ENCODE assay signal across 15 mouse cellular contexts in the genomic region with DNA sequence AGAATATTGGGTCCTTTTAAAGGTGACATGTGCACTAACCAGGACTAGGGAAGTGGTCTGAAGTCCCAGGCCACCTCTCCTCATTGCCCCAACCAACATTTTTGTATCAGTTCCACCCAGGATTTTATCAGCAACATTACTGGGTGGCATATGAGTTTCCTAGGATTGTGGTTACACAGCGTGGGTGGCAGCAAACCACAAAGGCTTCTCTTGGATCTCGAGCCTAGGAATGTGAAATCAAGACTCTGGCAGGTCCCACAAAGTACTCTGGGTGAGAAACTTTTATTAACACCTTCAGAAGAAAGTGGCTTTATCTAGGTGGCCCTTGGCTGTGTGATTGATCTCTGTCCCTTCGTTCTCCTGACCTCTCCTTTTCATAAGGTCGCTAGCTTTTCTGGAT. TPM values are rescaled to one million over a fixed set of nuclear protein-coding genes. Genes with fewer than 3 reads are reported as not detected.
DNase-seq lines count a peak whose midpoint lies in the region; ATAC-seq and TF ChIP-seq lines count a peak whose summit lies in the region.
"Had no signal": no experiment of that assay in that cellular context is flagged by ENCODE, and none has a peak within 500 bp of the region (broad histone marks: within the 10 kb centered on the region; RNA-seq: fewer than 3 reads in every experiment).

No protein-coding gene starts in this region.

- ATAC-seq in kidney, embryonic 15.5 days (replicated peaks; ENCODE audit: low FRiP score), result no peak
- peak; percentile 36 for ATAC-seq in Patski
- ATAC-seq in limb, embryonic 13.5 days (ENCODE audit: low FRiP score, low read depth), result no peak
- ATAC-seq: midbrain, embryonic 15.5 days had no signal

- no peak for TF ChIP-seq CTCF in Patski (IDR thresholded peaks at IDR 0.05)

- intact Hi-C loops in gastrocnemius, postnatal 36 days (cut with DNase I), result no loop called here

- no peaks in the 10 kb centered on the region for H3K36me3 ChIP-seq in kidney, embryonic 15.5 days
- H3K36me3 ChIP-seq in limb, embryonic 13.5 days, result no peaks in the 10 kb centered on the region
- H3K36me3 ChIP-seq: forebrain, embryonic 12.5 days; midbrain, embryonic 15.5 days had no signal

- H3K4me3 ChIP-seq in kidney, embryonic 15.5 days (replicated peaks), result no peak overlapping the region
- no peak overlapping the region for H3K4me3 ChIP-seq in limb, embryonic 13.5 days
- H3K4me3 ChIP-seq: forebrain, embryonic 12.5 days; heart, adult 2 months; midbrain, embryonic 15.5 days had no signal

- CTCF ChIA-PET in Patski (lab: Charles Lee), result interaction anchor here (1.2 kb wide), 1 partner anchor 13 kb away, joined by 5 read pairs; no protein-coding TSS in a partner anchor

- no peaks in the 10 kb centered on the region for H3K9me3 ChIP-seq in kidney, embryonic 15.5 days (replicated peaks)
- no peaks in the 10 kb centered on the region for H3K9me3 ChIP-seq in limb, embryonic 13.5 days
- H3K9me3 ChIP-seq: forebrain, embryonic 12.5 days; midbrain, embryonic 15.5 days had no signal

- in situ Hi-C loops in Patski (cut with MboI; ENCODE audit: low pct_unique_long_range_greater_than_20kb), result no loop called here

- DNase-seq in adrenal gland, adult 2 months, result peak; percentile 3
- DNase-seq in adrenal gland, adult 8-10 months, result no peak
- no peak for DNase-seq in kidney, postnatal 10 days
- no peak for DNase-seq in Patski (ENCODE audit: low read depth, low spot score)
- DNase-seq in adrenal gland, postnatal 25 days, result no peak
- DNase-seq in gastrocnemius, postnatal 36 days, result no peak
- DNase-seq: cerebellum, adult 9-11 months; heart, adult 2 months; thymus, postnatal 4 days had no signal

- H3K9ac ChIP-seq in kidney, embryonic 15.5 days, result no peak overlapping the region
- H3K9ac ChIP-seq in limb, embryonic 13.5 days, result no peak overlapping the region
- H3K9ac ChIP-seq: forebrain, embryonic 12.5 days; midbrain, embryonic 15.5 days had no signal

- H3K4me1 ChIP-seq in kidney, embryonic 15.5 days, result peaks cover 56% of the 10 kb centered on the region
- H3K4me1 ChIP-seq in limb, embryonic 13.5 days, result peaks cover 66% of the 10 kb centered on the region

- no peak overlapping the region for H3K4me2 ChIP-seq in kidney, embryonic 15.5 days
- H3K4me2 ChIP-seq in limb, embryonic 13.5 days (replicated peaks), result no peak overlapping the region
- H3K4me2 ChIP-seq: forebrain, embryonic 12.5 days; liver, embryonic 11.5 days; midbrain, embryonic 15.5 days had no signal

- 38% methylated on average over 4 of the region's 4 CpGs for WGBS in kidney, embryonic 15.5 days
- 51% methylated on average over 4 of the region's 4 CpGs for WGBS in limb, embryonic 13.5 days

- POLR2A ChIA-PET in Patski (lab: Charles Lee), result interaction anchor here (0.8 kb wide), 1 partner anchor 68 kb away, joined by 3 read pairs; no protein-coding TSS in a partner anchor

- H3K27ac ChIP-seq in kidney, embryonic 15.5 days, result peak overlapping the region; percentile 85
- peak overlapping the region; percentile 89; the same call in 1 of the 2 replicates for H3K27ac ChIP-seq in limb, embryonic 13.5 days
- H3K27ac ChIP-seq: forebrain, embryonic 12.5 days; heart, adult 2 months; macrophage; midbrain, embryonic 15.5 days had no signal

- no peaks in the 10 kb centered on the region for H3K27me3 ChIP-seq in kidney, embryonic 15.5 days
- H3K27me3 ChIP-seq in Patski, result no peaks in the 10 kb centered on the region
- no peaks in the 10 kb centered on the region for H3K27me3 ChIP-seq in limb, embryonic 13.5 days
- H3K27me3 ChIP-seq: forebrain, embryonic 12.5 days; midbrain, embryonic 15.5 days had no signal

RNA-seq across cellular contexts. Expression of gene Rasl11b, which starts 34.7 kb away (rescaled TPM):
- total RNA-seq in adrenal gland, adult 2 months (2021), result 10 to 100 TPM; 16.8 to 24.3 TPM
- 37.4 and 41.9 TPM in 2 replicates for polyA plus RNA-seq in adrenal gland, adult 2 months (2012; rRNA removed)
- 10 to 100 TPM; 21.0 to 26.2 (median 23.7) TPM for total RNA-seq in adrenal gland, adult 8-10 months (2022)
- 60.3 and 63.1 TPM in 2 replicates for polyA plus RNA-seq in kidney, embryonic 15.5 days (2015; fragmentation: Nextera tagmentation; extraction: Ambion mirVana)
- polyA plus RNA-seq in Patski (2021), result 8.0 TPM
- 147 and 149 TPM in 2 replicates for polyA plus RNA-seq in limb, embryonic 13.5 days (2015; fragmentation: Nextera tagmentation; extraction: Ambion mirVana)
- 14.7 and 20.1 TPM in 2 replicates for total RNA-seq in adrenal gland, postnatal 25 days (2021)
- total RNA-seq in gastrocnemius, postnatal 36 days (2021), result 1 to 10 TPM; 2.4 to 4.0 TPM
- polyA plus RNA-seq: macrophage had no signal
